Comparison of ENCODE assay signal across 15 mouse cellular contexts in the genomic region with DNA sequence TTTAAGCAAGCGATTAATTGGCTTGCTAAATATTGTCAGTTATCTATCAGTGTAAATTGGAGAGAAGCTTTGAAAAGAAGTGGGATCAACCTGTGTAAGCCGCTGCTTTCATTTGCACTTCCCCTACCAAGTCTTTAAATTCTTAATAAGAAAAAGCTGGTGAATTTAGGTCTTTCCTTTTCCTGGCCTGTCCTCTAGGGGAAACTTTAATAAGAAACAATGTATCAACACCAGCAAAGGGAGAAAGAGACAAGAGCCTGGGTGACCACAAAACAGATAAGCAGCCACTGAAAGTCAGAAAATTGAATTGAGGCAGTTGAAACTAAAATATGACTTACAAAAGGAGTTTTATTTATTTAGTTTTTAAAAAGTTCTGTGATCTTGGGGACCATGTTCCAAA. TPM values are rescaled to one million over a fixed set of nuclear protein-coding genes. Genes with fewer than 3 reads are reported as not detected.
"Had no signal": no experiment of that assay in that cellular context is flagged by ENCODE, and none has a peak within 500 bp of the region (broad histone marks: within the 10 kb centered on the region; RNA-seq: fewer than 3 reads in every experiment).

No protein-coding gene starts in this region.

- ATAC-seq: liver, postnatal 0 days had no signal

- H3K4me3 ChIP-seq: kidney, embryonic 15.5 days; limb, embryonic 12.5 days; liver, embryonic 13.5 days; lung, embryonic 15.5 days; megakaryocyte, embryonic 14.5 days had no signal

- H3K27ac ChIP-seq: kidney, embryonic 15.5 days; limb, embryonic 12.5 days; liver, embryonic 13.5 days; lung, embryonic 15.5 days; macrophage; neural tube, embryonic 13.5 days had no signal

- H3K9me3 ChIP-seq: kidney, embryonic 15.5 days; limb, embryonic 12.5 days; liver, embryonic 13.5 days; lung, embryonic 15.5 days; neural tube, embryonic 13.5 days had no signal

- H3K9ac ChIP-seq: kidney, embryonic 15.5 days; limb, embryonic 12.5 days; liver, embryonic 13.5 days; liver, postnatal 0 days; lung, embryonic 15.5 days; neural tube, embryonic 13.5 days had no signal

- H3K4me2 ChIP-seq: kidney, embryonic 15.5 days; liver, embryonic 13.5 days; lung, embryonic 15.5 days had no signal

- H3K36me3 ChIP-seq: kidney, embryonic 15.5 days; limb, embryonic 12.5 days; liver, embryonic 13.5 days; lung, embryonic 15.5 days; neural tube, embryonic 13.5 days had no signal

- DNase-seq: kidney, adult 2 months; kidney, postnatal 14 days; layer of hippocampus, adult 9-11 months; liver; liver, embryonic 13.5 days; liver, postnatal 0 days; lung, postnatal 14 days; right cerebral cortex, postnatal 14 days; thymus, postnatal 4 days had no signal

RNA-seq across cellular contexts. Expression of a gene that starts 4.9 kb away (rescaled TPM):
- polyA plus RNA-seq: macrophage had no signal
